Mouse (Mus musculus) MEL (cell line): ENCODE results near the gene Zfp575. TPM values are rescaled to one million over a fixed set of nuclear protein-coding genes. Genes with fewer than 3 reads are reported as not detected.

ENCODE experiments used
- DNase-seq: peaks from one replicate; pipeline ENCODE4 v3.0.0; 2011; ENCODE audit warnings: low read depth, low spot score
- H3K27ac ChIP-seq: 2 replicates; pipeline ENCODE4 v1.5.1; 2012; ENCODE audit warnings: low read depth, mild to moderate bottlenecking, control low read depth, low read length, moderate library complexity; ENCODE audit not compliant: control insufficient read depth
- H3K27me3 ChIP-seq, 2 experiments: fragments of 150-350 bp in 1 of 2; sonication (generic) in 1 of 2; 2 replicates each; pipeline ENCODE4 v1.6.1; 2012; ENCODE audit warnings: low read length in 2 of 2, mild to moderate bottlenecking in 2 of 2, improper control_type of control experiment in 1 of 2, moderate library complexity in 1 of 2; ENCODE audit not compliant: insufficient read depth in 2 of 2, control insufficient read depth in 1 of 2
- H3K36me3 ChIP-seq, 2 experiments: 2 replicates each; pipeline ENCODE4 v1.6.1; 2012 to 2014; ENCODE audit warnings: low read length in 2 of 2, improper control_type of control experiment in 1 of 2, inconsistent platforms in 1 of 2, mild to moderate bottlenecking in 1 of 2; ENCODE audit not compliant: insufficient read depth in 2 of 2, control insufficient read depth in 1 of 2
- H3K4me1 ChIP-seq, 2 experiments: fragments of 150-350 bp in 1 of 2; sonication (generic) in 1 of 2; 2 replicates each; pipeline ENCODE4 v1.6.1; 2012; ENCODE audit warnings: low read length in 2 of 2, improper control_type of control experiment in 1 of 2, mild to moderate bottlenecking in 1 of 2; ENCODE audit not compliant: insufficient read depth in 2 of 2, control insufficient read depth in 1 of 2
- H3K4me3 ChIP-seq, 2 experiments: fragments of 150-350 bp in 1 of 2; sonication (generic) in 1 of 2; 2 replicates each; pipeline ENCODE4 v1.5.1; 2012; ENCODE audit warnings: low read depth in 2 of 2, low read length in 2 of 2, mild to moderate bottlenecking in 2 of 2, moderate library complexity in 2 of 2, control low read depth in 1 of 2, improper control_type of control experiment in 1 of 2; ENCODE audit not compliant: control insufficient read depth in 1 of 2, insufficient read depth in 1 of 2
- H3K79me2 ChIP-seq: 2 replicates; pipeline ENCODE4 v1.6.1; 2012; ENCODE audit warnings: mild to moderate bottlenecking, low read length, moderate library complexity; ENCODE audit not compliant: control insufficient read depth, poor library complexity, insufficient read depth
- H3K9ac ChIP-seq: 2 replicates; pipeline ENCODE4 v1.6.1; 2012; ENCODE audit warnings: low read depth, mild to moderate bottlenecking, control low read depth, low read length, moderate library complexity; ENCODE audit not compliant: control insufficient read depth, poor library complexity, severe bottlenecking
- H3K9me3 ChIP-seq: fragments of 150-350 bp; sonication (generic); replicated peaks from 2 replicates; pipeline ENCODE4 v1.6.1; 2012; ENCODE audit warnings: mild to moderate bottlenecking, low read length, improper control_type of control experiment, moderate library complexity; ENCODE audit not compliant: insufficient read depth
- BHLHE40 ChIP-seq: IDR thresholded peaks from 2 replicates; pipeline ENCODE4 v1.6.1; 2012; ENCODE audit warnings: low read depth, mild to moderate bottlenecking, inconsistent platforms, low read length, improper control_type of control experiment, borderline replicate concordance
- CHD2 ChIP-seq: IDR thresholded peaks from 2 replicates; pipeline ENCODE4 v1.6.1; 2011; ENCODE audit warnings: low read length, improper control_type of control experiment
- CTCF ChIP-seq, 3 experiments: IDR thresholded peaks in 2 of 3; conservative IDR thresholded peaks in 1 of 3; 2 replicates each; pipeline ENCODE4 v1.5.1; 2011 to 2012; ENCODE audit warnings: low read length in 3 of 3, low read depth in 2 of 3, mild to moderate bottlenecking in 2 of 3, improper control_type of control experiment in 1 of 3, inconsistent platforms in 1 of 3, mixed read lengths in 1 of 3, moderate library complexity in 1 of 3; ENCODE audit not compliant: control insufficient read depth in 1 of 3, insufficient read depth in 1 of 3, poor library complexity in 1 of 3, severe bottlenecking in 1 of 3
- EP300 ChIP-seq, 2 experiments: IDR thresholded peaks; 2 replicates each; pipeline ENCODE4 v1.6.1; 2011; ENCODE audit warnings: improper control_type of control experiment in 2 of 2, low read length in 2 of 2, low read depth in 1 of 2, mild to moderate bottlenecking in 1 of 2
- GABPA ChIP-seq: IDR thresholded peaks from 2 replicates; pipeline ENCODE4 v1.6.1; 2012; ENCODE audit warnings: low read depth, mild to moderate bottlenecking, inconsistent platforms, low read length, improper control_type of control experiment, moderate library complexity
- GATA1 ChIP-seq: IDR thresholded peaks from 2 replicates; pipeline ENCODE4 v1.6.1; 2011; ENCODE audit warnings: low read depth, low read length, improper control_type of control experiment
- HCFC1 ChIP-seq: IDR thresholded peaks from 2 replicates; pipeline ENCODE4 v1.6.1; 2012; ENCODE audit warnings: low read depth, mild to moderate bottlenecking, inconsistent platforms, low read length, improper control_type of control experiment, moderate library complexity
- JUND ChIP-seq: IDR thresholded peaks from 2 replicates; pipeline ENCODE4 v1.6.1; 2011; ENCODE audit warnings: low read depth, mild to moderate bottlenecking, improper control_type of control experiment, low read length
- KAT2A ChIP-seq: conservative IDR thresholded peaks from 2 replicates; pipeline ENCODE4 v1.6.1; 2012; ENCODE audit warnings: low read depth, low read length, improper control_type of control experiment, inconsistent platforms
- MAFK ChIP-seq: IDR thresholded peaks from 2 replicates; pipeline ENCODE4 v1.6.1; 2011; ENCODE audit warnings: low read depth, mild to moderate bottlenecking, low read length, improper control_type of control experiment, borderline replicate concordance
- MYB ChIP-seq: IDR thresholded peaks from 2 replicates; pipeline ENCODE4 v1.6.1; 2011; ENCODE audit warnings: mild to moderate bottlenecking, low read depth, low read length, improper control_type of control experiment
- NELFE ChIP-seq: IDR thresholded peaks from 2 replicates; pipeline ENCODE4 v1.6.1; 2011; ENCODE audit warnings: low read depth, low read length, improper control_type of control experiment
- POLR2A ChIP-seq, 2 experiments: IDR thresholded peaks; 2 replicates each; pipeline ENCODE4 v1.6.1; 2011 to 2012; ENCODE audit warnings: low read length in 2 of 2, mild to moderate bottlenecking in 2 of 2, control low read depth in 1 of 2, improper control_type of control experiment in 1 of 2, low read depth in 1 of 2, moderate library complexity in 1 of 2; ENCODE audit not compliant: control insufficient read depth in 1 of 2, insufficient read depth in 1 of 2, poor library complexity in 1 of 2
- POLR2AphosphoS2 ChIP-seq: IDR thresholded peaks from 2 replicates; pipeline ENCODE4 v1.6.1; 2011; ENCODE audit warnings: low read length, improper control_type of control experiment
- SMC3 ChIP-seq: IDR thresholded peaks from 2 replicates; pipeline ENCODE4 v1.6.1; 2011; ENCODE audit warnings: low read depth, low read length, improper control_type of control experiment
- USF2 ChIP-seq, 2 experiments: IDR thresholded peaks; 2 replicates each; pipeline ENCODE4 v1.6.1; 2011 to 2012; ENCODE audit warnings: improper control_type of control experiment in 2 of 2, low read length in 2 of 2, borderline replicate concordance in 1 of 2, inconsistent platforms in 1 of 2, low read depth in 1 of 2, mild to moderate bottlenecking in 1 of 2; ENCODE audit not compliant: insufficient read depth in 1 of 2
- ZC3H11A ChIP-seq: IDR thresholded peaks from 2 replicates; pipeline ENCODE4 v1.6.1; 2012; ENCODE audit warnings: low read depth, mild to moderate bottlenecking, inconsistent platforms, low read length, improper control_type of control experiment
- ZKSCAN1 ChIP-seq: IDR thresholded peaks from 2 replicates; pipeline ENCODE4 v1.6.1; 2012; ENCODE audit warnings: low read depth, mild to moderate bottlenecking, inconsistent platforms, low read length, improper control_type of control experiment, moderate library complexity
- polyA plus RNA-seq, 2 experiments: library from polyadenylated mRNA; stranded (reverse) in 1 of 2; unstranded in 1 of 2; fragments of >175 nt in 1 of 2; fragments of >200 nt in 1 of 2; gene quantifications; 2 replicates each; pipeline versions ENCODE4 v1.2.1 to v1.2.4; 2012; ENCODE audit warnings: low replicate concordance in 2 of 2, low read depth in 1 of 2; ENCODE audit not compliant: insufficient read length in 2 of 2, insufficient read depth in 1 of 2, missing spikeins in 1 of 2
- total RNA-seq: library from RNA; depleted of rRNA; stranded (reverse); fragments of 300-350 nt; gene quantifications from 2 replicates; pipeline ENCODE4 v1.2.3, GENCODE M21; 2012

The Zfp575 gene
- total and polyA plus RNA-seq, 3 experiments = 0.50 to 0.58 TPM; not detected in 1

GRCm38 (mm10) chr7:24546634-24547389 is 40.6 kb downstream of the Zfp575 start (continued):
- TF ChIP-seq USF2 (IDR thresholded peaks at IDR 0.05; ENCODE audit: borderline replicate concordance in 1 of 2, insufficient read depth in 1 of 2, low read depth in 1 of 2, low read length in 2 of 2) = no peak
- no peak for TF ChIP-seq CHD2
- peak; percentile 68; the same call in 1 of the 2 replicates for TF ChIP-seq BHLHE40
- TF ChIP-seq NELFE = peak; percentile 69
- TF ChIP-seq SMC3 = no peak
- TF ChIP-seq HCFC1 = peak; percentile 98
- TF ChIP-seq JUND = no peak
- TF ChIP-seq POLR2AphosphoS2 = no peak
- TF ChIP-seq MYB = no peak
- no peak for TF ChIP-seq GABPA
- TF ChIP-seq KAT2A = peak; percentile 87
- TF ChIP-seq ZKSCAN1 = no peak
- peak; percentile 81 for TF ChIP-seq GATA1
- no peak; a peak in 1 of 4 replicates for TF ChIP-seq EP300 (IDR thresholded peaks at IDR 0.05; ENCODE audit: low read depth in 1 of 2, low read length in 2 of 2)
- TF ChIP-seq CTCF (IDR thresholded peaks at IDR 0.05 in 2 of 3, conservative IDR thresholded peaks at IDR 0.05 in 1 of 3; ENCODE audit: control insufficient read depth in 1 of 3, insufficient read depth in 1 of 3, low read depth in 2 of 3, low read length in 3 of 3, poor library complexity in 1 of 3, severe bottlenecking in 1 of 3) = no peak
- TF ChIP-seq MAFK = no peak
- no peak for TF ChIP-seq ZC3H11A

- no peak for DNase-seq
- Histone ChIP-seq H3K4me1 (peaks cover 0 to 9% of the 10 kb centered on the region in 2 experiments; a peak in 2 of 4 replicates), H3K27ac (peak within 1 kb of the TSS; percentile 65), H3K4me3 (peak within 1 kb of the TSS; percentile 84 to 93), H3K9me3 (no peaks in the 10 kb centered on the region), H3K36me3 (no peaks in the 10 kb centered on the region; a peak in 1 of 4 replicates), H3K79me2 (peaks cover 9% of the 10 kb centered on the region), H3K9ac (peak within 1 kb of the TSS; percentile 96), H3K27me3 (no peaks in the 10 kb centered on the region)
- TF ChIP-seq POLR2A (IDR thresholded peaks at IDR 0.05; ENCODE audit: control insufficient read depth in 1 of 2, insufficient read depth in 1 of 2, low read depth in 1 of 2, low read length in 2 of 2, poor library complexity in 1 of 2) = 0 out of 4 replicates have a peak, but pooled peaks of 1 of the 2 experiments have one; percentile 13
- TF ChIP-seq GABPA = no peak
Measured at GRCm38 (mm10) chr7:24546068-24546614, 41.3 kb downstream of the Zfp575 start, which contains the start of the genes Pinlyp and Xrcc1. Gene Pinlyp (minus strand): TSS chr7:24546118. Gene Xrcc1 (plus strand): TSS chr7:24546289.
